Mouse (Mus musculus): ENCODE data around the gene Zfp444.
A peak's percentile ranks its signal among the peaks of the same experiment; 100 is the strongest.

GRCm38 (mm10) chr7:6126690-6127448, 45.2 kb upstream of the Zfp444 start:
- TF ChIP-seq CTCF (IDR thresholded peaks at IDR 0.05; ENCODE audit: extremely low read depth, insufficient read depth, insufficient read length, insufficient replicate concordance) (peak; percentile 71; the same call in 1 of the 2 replicates), POLR2A (IDR thresholded peaks at IDR 0.05; ENCODE audit: low read depth, low read length) (no peak)

Data from spleen, adult 2 months (tissue).